Mouse (Mus musculus): Measurements from ENCODE around the gene Mid1. TPM values are rescaled to one million over a fixed set of nuclear protein-coding genes. Genes with fewer than 3 reads are reported as not detected.

The Mid1 gene
- polyA plus RNA-seq, 1 experiment from 2014 or later, result 12.8 TPM

GRCm38 (mm10) chrX:169789702-169790101 lies 104.7 kb downstream of the Mid1 start:
- H3K4me2 ChIP-seq (replicated peaks), result no peak overlapping the region
- ATAC-seq, result no peak

GRCm38 (mm10) chrX:169792879-169793278 lies 107.9 kb downstream of the Mid1 start:
- no peak overlapping the region for H3K4me2 ChIP-seq (replicated peaks)
- no peaks in the 10 kb centered on the region for H3K36me3 ChIP-seq
- no peaks in the 10 kb centered on the region; the same call in 1 of the 2 replicates for H3K4me1 ChIP-seq (replicated peaks)
- no peak overlapping the region for H3K4me3 ChIP-seq (replicated peaks)
- H3K9ac ChIP-seq (replicated peaks), result no peak overlapping the region
- H3K27ac ChIP-seq, result no peak overlapping the region
- no peaks in the 10 kb centered on the region for H3K9me3 ChIP-seq
- H3K27me3 ChIP-seq, result peaks cover 20% of the 10 kb centered on the region; the same call in 1 of the 2 replicates
- peak; percentile 69 for ATAC-seq
- WGBS, result 0% methylated on average over 1 of the region's 1 CpGs

More at GRCm38 (mm10) chrX:169789702-169790101, 104.7 kb downstream of the Mid1 start:
- Histone ChIP-seq H3K9me3 (no peaks in the 10 kb centered on the region), H3K36me3 (no peaks in the 10 kb centered on the region), H3K9ac (replicated peaks) (no peak overlapping the region), H3K27me3 (peaks cover 12% of the 10 kb centered on the region; the same call in 1 of the 2 replicates), H3K4me3 (replicated peaks) (no peak overlapping the region), H3K4me1 (replicated peaks) (no peaks in the 10 kb centered on the region; the same call in 1 of the 2 replicates), H3K27ac (no peak overlapping the region)
- 83% methylated on average over 5 of the region's 5 CpGs for WGBS

- no peaks in the 10 kb centered on the region; the same call in 1 of the 2 replicates for H3K4me1 ChIP-seq (replicated peaks)
- H3K9me3 ChIP-seq, result no peaks in the 10 kb centered on the region
- no peak overlapping the region for H3K9ac ChIP-seq (replicated peaks)
- no peak overlapping the region for H3K4me3 ChIP-seq (replicated peaks)
- H3K4me2 ChIP-seq (replicated peaks), result no peak overlapping the region
- H3K27me3 ChIP-seq, result peaks cover 16% of the 10 kb centered on the region; the same call in 1 of the 2 replicates
- ATAC-seq, result no peak
- 62% methylated on average over 4 of the region's 4 CpGs for WGBS
- H3K27ac ChIP-seq, result no peak overlapping the region
- H3K36me3 ChIP-seq, result no peaks in the 10 kb centered on the region
These were observed 109.4 kb downstream of the Mid1 start for GRCm38 (mm10) chrX:169794421-169794820.

GRCm38 (mm10) chrX:169794831-169795311 lies 109.9 kb downstream of the Mid1 start:
- H3K27ac ChIP-seq, result no peak overlapping the region
- H3K36me3 ChIP-seq, result no peaks in the 10 kb centered on the region
- H3K9ac ChIP-seq (replicated peaks), result no peak overlapping the region
- 45% methylated on average over 7 of the region's 7 CpGs for WGBS
- H3K9me3 ChIP-seq, result no peaks in the 10 kb centered on the region
- no peaks in the 10 kb centered on the region; the same call in 1 of the 2 replicates for H3K4me1 ChIP-seq (replicated peaks)
- H3K4me3 ChIP-seq (replicated peaks), result no peak overlapping the region
- ATAC-seq, result no peak
- H3K27me3 ChIP-seq, result peaks cover 12% of the 10 kb centered on the region; the same call in 1 of the 2 replicates
- no peak overlapping the region for H3K4me2 ChIP-seq (replicated peaks)

GRCm38 (mm10) chrX:169797148-169797547 lies 112.1 kb downstream of the Mid1 start:
- Histone ChIP-seq H3K36me3 (no peaks in the 10 kb centered on the region), H3K4me3 (replicated peaks) (no peak overlapping the region), H3K9ac (replicated peaks) (no peak overlapping the region), H3K27me3 (peaks cover 14% of the 10 kb centered on the region; the same call in 1 of the 2 replicates), H3K27ac (no peak overlapping the region), H3K4me1 (replicated peaks) (peaks cover 4% of the 10 kb centered on the region; the same call in 1 of the 2 replicates), H3K9me3 (no peaks in the 10 kb centered on the region), H3K4me2 (replicated peaks) (no peak overlapping the region)
- WGBS, result 50% methylated on average over 3 of the region's 3 CpGs
- ATAC-seq, result no peak

- Histone ChIP-seq H3K4me3 (replicated peaks) (peak overlapping the region; percentile 28), H3K4me1 (replicated peaks) (peaks cover 4% of the 10 kb centered on the region; the same call in 1 of the 2 replicates), H3K27me3 (peaks cover 19% of the 10 kb centered on the region; the same call in 1 of the 2 replicates), H3K9ac (replicated peaks) (0 out of 2 replicates have a peak overlapping the region, but pooled peaks have one; percentile 28), H3K4me2 (replicated peaks) (peak overlapping the region; percentile 23; the same call in 1 of the 2 replicates), H3K27ac (peak overlapping the region; percentile 39; the same call in 1 of the 2 replicates), H3K9me3 (no peaks in the 10 kb centered on the region), H3K36me3 (no peaks in the 10 kb centered on the region)
- no peak for ATAC-seq
- WGBS, result 4% methylated on average over 11 of the region's 11 CpGs
These were observed 114.1 kb downstream of the Mid1 start for GRCm38 (mm10) chrX:169798987-169799680.

GRCm38 (mm10) chrX:169800238-169800637 lies 115.2 kb downstream of the Mid1 start:
- Histone ChIP-seq H3K4me3 (replicated peaks) (no peak overlapping the region), H3K9me3 (no peaks in the 10 kb centered on the region), H3K27ac (no peak overlapping the region), H3K27me3 (peaks cover 11% of the 10 kb centered on the region; the same call in 1 of the 2 replicates), H3K4me1 (replicated peaks) (peaks cover 4% of the 10 kb centered on the region; the same call in 1 of the 2 replicates), H3K36me3 (no peaks in the 10 kb centered on the region), H3K9ac (replicated peaks) (no peak overlapping the region), H3K4me2 (replicated peaks) (no peak overlapping the region)
- ATAC-seq, result no peak
- WGBS, result 24% methylated on average over 4 of the region's 4 CpGs

GRCm38 (mm10) chrX:169805791-169806190 lies 120.8 kb downstream of the Mid1 start:
- no peak for ATAC-seq
- no peaks in the 10 kb centered on the region for H3K36me3 ChIP-seq
- no peak overlapping the region for H3K4me2 ChIP-seq (replicated peaks)
- no peak overlapping the region for H3K4me3 ChIP-seq (replicated peaks)
- H3K9me3 ChIP-seq, result no peaks in the 10 kb centered on the region
- H3K27ac ChIP-seq, result no peak overlapping the region
- WGBS, result 60% methylated on average over 5 of the region's 5 CpGs
- no peaks in the 10 kb centered on the region for H3K4me1 ChIP-seq (replicated peaks)
- H3K27me3 ChIP-seq, result peaks cover 7% of the 10 kb centered on the region; the same call in 1 of the 2 replicates
- H3K9ac ChIP-seq (replicated peaks), result no peak overlapping the region

GRCm38 (mm10) chrX:169807744-169808143 lies 122.7 kb downstream of the Mid1 start:
- ATAC-seq, result no peak
- no peaks in the 10 kb centered on the region for H3K4me1 ChIP-seq (replicated peaks)
- no peak overlapping the region for H3K9ac ChIP-seq (replicated peaks)
- H3K4me3 ChIP-seq (replicated peaks), result no peak overlapping the region
- WGBS, result 83% methylated on average over 3 of the region's 3 CpGs
- no peaks in the 10 kb centered on the region for H3K36me3 ChIP-seq
- peaks cover 5% of the 10 kb centered on the region; the same call in 1 of the 2 replicates for H3K27me3 ChIP-seq
- H3K4me2 ChIP-seq (replicated peaks), result no peak overlapping the region
- no peaks in the 10 kb centered on the region for H3K9me3 ChIP-seq
- H3K27ac ChIP-seq, result no peak overlapping the region

- Histone ChIP-seq H3K27me3 (peaks cover 5% of the 10 kb centered on the region; the same call in 1 of the 2 replicates), H3K9me3 (no peaks in the 10 kb centered on the region), H3K4me3 (replicated peaks) (no peak overlapping the region), H3K36me3 (no peaks in the 10 kb centered on the region), H3K4me2 (replicated peaks) (no peak overlapping the region), H3K9ac (replicated peaks) (no peak overlapping the region), H3K4me1 (replicated peaks) (no peaks in the 10 kb centered on the region), H3K27ac (no peak overlapping the region)
- ATAC-seq, result no peak
- WGBS, result 67% methylated on average over 5 of the region's 5 CpGs
These were observed 126.3 kb downstream of the Mid1 start for GRCm38 (mm10) chrX:169811318-169811717.

- 88% methylated on average over 2 of the region's 2 CpGs for WGBS
- peaks cover 5% of the 10 kb centered on the region; the same call in 1 of the 2 replicates for H3K27me3 ChIP-seq
- ATAC-seq, result no peak
These were observed 126.8 kb downstream of the Mid1 start for GRCm38 (mm10) chrX:169811783-169812182.

GRCm38 (mm10) chrX:169813673-169814072 lies 128.7 kb downstream of the Mid1 start:
- H3K4me3 ChIP-seq (replicated peaks), result no peak overlapping the region
- no peak overlapping the region for H3K4me2 ChIP-seq (replicated peaks)
- H3K27ac ChIP-seq, result no peak overlapping the region
- H3K9me3 ChIP-seq, result no peaks in the 10 kb centered on the region
- H3K9ac ChIP-seq (replicated peaks), result no peak overlapping the region
- peaks cover 5% of the 10 kb centered on the region; the same call in 1 of the 2 replicates for H3K27me3 ChIP-seq
- H3K36me3 ChIP-seq, result no peaks in the 10 kb centered on the region
- no peak for ATAC-seq
- WGBS, result 85% methylated on average over 1 of the region's 1 CpGs
- no peaks in the 10 kb centered on the region for H3K4me1 ChIP-seq (replicated peaks)

More at GRCm38 (mm10) chrX:169811783-169812182, 126.8 kb downstream of the Mid1 start:
- H3K4me2 ChIP-seq (replicated peaks), result no peak overlapping the region
- H3K36me3 ChIP-seq, result no peaks in the 10 kb centered on the region
- no peak overlapping the region for H3K4me3 ChIP-seq (replicated peaks)
- no peaks in the 10 kb centered on the region for H3K4me1 ChIP-seq (replicated peaks)
- no peaks in the 10 kb centered on the region for H3K9me3 ChIP-seq
- no peak overlapping the region for H3K9ac ChIP-seq (replicated peaks)
- H3K27ac ChIP-seq, result no peak overlapping the region
